Mouse (Mus musculus): ENCODE data around the gene Arl5a. TPM values are rescaled to one million over a fixed set of nuclear protein-coding genes. Genes with fewer than 3 reads are reported as not detected.

The Arl5a gene
- total RNA-seq, 2 experiments from 2014 or later, result 35.3 to 38.2 TPM

DNA sequence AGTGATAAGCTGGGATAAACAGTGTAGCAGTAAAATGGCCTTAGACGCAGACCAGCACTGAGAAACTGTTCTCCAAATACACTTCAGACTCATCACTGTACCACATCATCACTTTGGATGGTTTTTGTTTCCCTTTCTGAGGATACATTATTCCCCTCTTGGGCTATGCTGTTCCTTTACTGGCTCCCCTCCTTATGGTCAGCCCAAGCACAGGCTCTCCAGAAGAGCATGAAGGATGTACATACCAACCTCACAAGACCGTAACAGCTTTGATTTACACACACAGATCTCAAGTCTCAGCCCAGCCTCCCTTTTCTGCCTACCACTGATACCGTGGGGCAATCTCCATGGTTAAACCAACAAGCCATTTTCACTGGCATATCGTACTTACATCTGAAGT, 52.6 kb downstream of the Arl5a start:
- DNase-seq (ENCODE audit: low spot score), result no peak
- intact Hi-C loops (cut with DNase I), result no loop called here

DNA sequence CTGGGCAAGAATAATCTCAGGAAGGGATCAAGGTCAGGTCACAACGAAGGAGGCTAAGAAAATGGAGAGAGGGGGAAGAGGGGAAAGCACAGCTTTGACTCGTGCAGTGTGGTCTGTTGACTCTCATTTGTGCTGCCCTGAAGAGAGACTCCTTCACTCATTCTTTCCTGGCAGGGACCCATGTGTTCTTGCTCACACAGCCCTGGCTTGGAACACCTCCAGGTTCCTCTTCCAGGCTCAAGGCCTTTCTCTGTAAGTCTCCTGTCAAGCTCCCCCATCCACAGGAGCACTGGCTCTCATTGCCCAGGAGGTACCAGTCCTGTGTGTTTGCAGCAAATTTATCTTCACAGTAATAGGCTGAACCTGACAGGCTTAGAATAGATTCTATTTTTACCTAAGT, 53.6 kb downstream of the Arl5a start:
- DNase-seq (ENCODE audit: low spot score), result no peak
- intact Hi-C loops (cut with DNase I), result no loop called here

GRCm38 (mm10) chr2:52369622-52370021, 55.1 kb downstream of the Arl5a start:
- intact Hi-C loops (cut with DNase I), result no loop called here

DNA sequence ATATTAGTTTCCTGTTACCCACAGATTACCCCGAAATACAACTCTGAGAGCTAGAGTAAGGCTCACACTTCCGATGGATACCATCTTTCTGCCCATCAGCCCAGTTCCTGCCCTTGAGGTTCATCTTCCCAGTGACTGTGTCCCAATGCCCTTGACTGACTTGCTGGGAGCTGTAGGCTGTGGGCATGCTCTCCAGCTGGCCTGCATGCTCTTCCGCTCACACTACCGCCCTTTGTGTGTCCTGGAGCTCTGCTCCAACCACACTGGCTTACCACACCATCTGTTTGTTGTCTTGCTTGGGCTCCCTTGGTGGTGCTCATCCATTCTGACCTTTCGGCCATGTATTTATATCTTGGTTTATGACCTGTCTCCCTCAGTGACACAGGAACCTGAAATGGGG, 57.0 kb downstream of the Arl5a start:
- intact Hi-C loops (cut with DNase I), result no loop called here
- no peak for DNase-seq (ENCODE audit: low spot score)

More at GRCm38 (mm10) chr2:52369622-52370021, 55.1 kb downstream of the Arl5a start:
- no peak for DNase-seq (ENCODE audit: low spot score)

DNA sequence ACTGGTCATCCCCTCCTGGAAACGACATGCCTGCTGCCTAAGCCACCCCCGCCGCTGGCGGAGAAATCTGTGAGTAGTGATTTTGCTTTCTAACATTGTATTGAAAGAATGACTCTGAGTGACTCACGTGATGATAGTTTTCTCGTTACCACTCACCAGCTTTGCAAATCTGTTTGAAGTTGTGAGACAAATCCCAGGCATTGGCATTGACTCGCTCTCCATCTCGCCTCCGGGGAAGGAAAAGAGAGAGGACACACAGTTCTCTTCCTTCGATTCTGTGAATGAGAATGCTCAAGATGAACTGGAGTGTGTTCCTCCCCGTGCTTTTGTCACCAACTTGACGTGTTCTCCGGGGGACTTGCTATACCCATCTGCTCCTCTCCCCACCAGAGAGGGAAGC, 57.5 kb downstream of the Arl5a start:
- DNase-seq (ENCODE audit: low spot score), result no peak
- intact Hi-C loops (cut with DNase I), result no loop called here

DNA sequence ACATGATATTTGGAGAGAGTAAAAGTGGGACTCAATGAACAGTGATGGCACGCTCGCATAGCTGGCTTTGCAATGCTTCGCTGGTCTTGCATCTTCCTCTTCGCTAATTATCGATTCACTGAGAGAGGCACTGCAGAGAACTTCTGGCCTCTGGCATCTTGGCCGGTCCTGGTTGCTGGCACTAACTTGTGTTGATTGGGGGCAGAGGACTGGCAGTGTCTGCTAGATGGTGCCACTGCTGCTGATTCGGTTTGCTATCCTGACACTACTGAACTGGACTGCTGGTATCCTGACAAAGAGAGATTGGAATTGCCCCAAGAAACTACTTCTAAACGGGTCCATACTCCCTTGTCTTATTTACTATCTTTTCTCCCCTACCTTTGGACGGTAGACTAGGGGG, 63.6 kb downstream of the Arl5a start:
- DNase-seq (ENCODE audit: low spot score), result no peak
- intact Hi-C loops (cut with DNase I), result no loop called here

GRCm38 (mm10) chr2:52359722-52360121, 65.0 kb downstream of the Arl5a start:
- intact Hi-C loops (cut with DNase I), result no loop called here
- DNase-seq (ENCODE audit: low spot score), result no peak

- DNase-seq (ENCODE audit: low spot score), result no peak
- intact Hi-C loops (cut with DNase I), result no loop called here
Measured at GRCm38 (mm10) chr2:52358156-52358555, 66.5 kb downstream of the Arl5a start.

GRCm38 (mm10) chr2:52351029-52351428, 73.7 kb downstream of the Arl5a start:
- intact Hi-C loops (cut with DNase I), result no loop called here
- no peak for DNase-seq (ENCODE audit: low spot score)

Other genes with a start within 250 kb of the Arl5a start
- gene Neb, start 46.4 kb downstream of the Arl5a start, total RNA-seq (2021), result 1 to 10 TPM; 4.8 to 5.2 TPM